Mouse (Mus musculus): ENCODE data around the gene Rsph6a.
A peak's percentile ranks its signal among the peaks of the same experiment; 100 is the strongest.
"Not testable (repeated sequence)": the region's sequence is repeated elsewhere in the genome, so short reads cannot be mapped to it uniquely, and the experiment has no call there.

The Rsph6a gene

GRCm38 (mm10) chr7:19046286-19047069 lies 8.0 kb upstream of the Rsph6a start:
- no peak for DNase-seq (ENCODE audit: low spot score)

- DNase-seq (ENCODE audit: low spot score), result no peak
These were observed 6.4 kb upstream of the Rsph6a start for GRCm38 (mm10) chr7:19048006-19048527.

GRCm38 (mm10) chr7:19049252-19049651 lies 5.2 kb upstream of the Rsph6a start:
- no peak for DNase-seq (ENCODE audit: low spot score)

GRCm38 (mm10) chr7:19050172-19050571 lies 4.3 kb upstream of the Rsph6a start:
- no peak for DNase-seq (ENCODE audit: low spot score)

- no peak for DNase-seq (ENCODE audit: low spot score)
These were observed 3.3 kb upstream of the Rsph6a start for GRCm38 (mm10) chr7:19051161-19051560.

GRCm38 (mm10) chr7:19052345-19053135 lies 1.9 kb upstream of the Rsph6a start:
- DNase-seq (ENCODE audit: low spot score), result no peak

- no peak for DNase-seq (ENCODE audit: low spot score)
These were observed 1.4 kb upstream of the Rsph6a start for GRCm38 (mm10) chr7:19053136-19053532.

GRCm38 (mm10) chr7:19054777-19055076 lies 237 bp downstream of the Rsph6a start:
- DNase-seq (ENCODE audit: low spot score), result no peak

- DNase-seq (ENCODE audit: low spot score), result no peak
These were observed 618 bp downstream of the Rsph6a start for GRCm38 (mm10) chr7:19055108-19055507.

- no peak for DNase-seq (ENCODE audit: low spot score)
These were observed 2.9 kb downstream of the Rsph6a start for GRCm38 (mm10) chr7:19057405-19057804.

- DNase-seq (ENCODE audit: low spot score), result no peak
These were observed 11.4 kb downstream of the Rsph6a start for GRCm38 (mm10) chr7:19065896-19066295.

GRCm38 (mm10) chr7:19067063-19067462 lies 12.6 kb downstream of the Rsph6a start:
- no peak for DNase-seq (ENCODE audit: low spot score)

- DNase-seq (ENCODE audit: low spot score), result no peak
These were observed 13.4 kb downstream of the Rsph6a start for GRCm38 (mm10) chr7:19067935-19068334.

GRCm38 (mm10) chr7:19068707-19069106 lies 14.2 kb downstream of the Rsph6a start:
- DNase-seq (ENCODE audit: low spot score), result peak; percentile 51

GRCm38 (mm10) chr7:19069500-19069899 lies 15.0 kb downstream of the Rsph6a start:
- no peak for DNase-seq (ENCODE audit: low spot score)

- not testable (repeated sequence) for DNase-seq (ENCODE audit: low spot score)
These were observed 16.5 kb downstream of the Rsph6a start for GRCm38 (mm10) chr7:19071024-19071423.

GRCm38 (mm10) chr7:19073504-19073903 lies 19.0 kb downstream of the Rsph6a start:
- no peak for DNase-seq (ENCODE audit: low spot score)

GRCm38 (mm10) chr7:19074494-19074893 lies 20.0 kb downstream of the Rsph6a start:
- no peak for DNase-seq (ENCODE audit: low spot score)

GRCm38 (mm10) chr7:19075231-19075630 lies 20.7 kb downstream of the Rsph6a start:
- DNase-seq (ENCODE audit: low spot score), result no peak

GRCm38 (mm10) chr7:19075723-19076585 lies 21.5 kb downstream of the Rsph6a start, which contains the start of gene Dmwd:
Gene Dmwd (plus strand): TSS chr7:19076227.
- DNase-seq (ENCODE audit: low spot score), result peak; percentile 78

- DNase-seq (ENCODE audit: low spot score), result no peak
These were observed 22.1 kb downstream of the Rsph6a start for GRCm38 (mm10) chr7:19076586-19076991.

- DNase-seq (ENCODE audit: low spot score), result no peak
These were observed 23.3 kb downstream of the Rsph6a start for GRCm38 (mm10) chr7:19077761-19078160.

Data from ovary, postnatal 10 days (tissue).